Mouse (Mus musculus) heart, embryonic 14.5 days (tissue): ENCODE results near the gene Mllt10. TPM values are rescaled to one million over a fixed set of nuclear protein-coding genes. Genes with fewer than 3 reads are reported as not detected.

Source experiments
- ATAC-seq: fragments of 200-750 bp; cut with Nextera tagmentation; 2 replicates; pipeline ENCODE4 v1.8.0; 2017; ENCODE audit warnings: low read depth, moderate TSS enrichment; ENCODE audit not compliant: insufficient number of reproducible peaks, insufficient read depth, low FRiP score
- H3K27ac ChIP-seq, 2 experiments: fragments of 200-500 bp in 1 of 2; fragments of 300-500 bp in 1 of 2; sonication (generic) in 1 of 2; replicated peaks in 1 of 2; 2 replicates each; pipeline ENCODE4 v1.5.1; 2012 to 2014; ENCODE audit warnings: low read depth in 2 of 2, low read length in 2 of 2, control low read depth in 1 of 2, mild to moderate bottlenecking in 1 of 2, mixed read lengths in 1 of 2; ENCODE audit not compliant: control insufficient read depth in 1 of 2, insufficient read depth in 1 of 2
- H3K27me3 ChIP-seq: fragments of 300-500 bp; sonication (generic); 2 replicates; pipeline ENCODE4 v1.6.1; 2014; ENCODE audit warnings: mild to moderate bottlenecking, low read length, control low read depth; ENCODE audit not compliant: control insufficient read depth, insufficient read depth
- H3K36me3 ChIP-seq: fragments of 300-500 bp; sonication (generic); 2 replicates; pipeline ENCODE4 v1.6.1; 2014; ENCODE audit warnings: mild to moderate bottlenecking, control low read depth, low read length, mixed read lengths; ENCODE audit not compliant: control insufficient read depth, insufficient read depth
- H3K4me1 ChIP-seq, 2 experiments: fragments of 200-500 bp in 1 of 2; fragments of 300-500 bp in 1 of 2; sonication (generic) in 1 of 2; 2 replicates each; pipeline ENCODE4 v1.6.1; 2012 to 2014; ENCODE audit warnings: low read length in 2 of 2, control low read depth in 1 of 2, mixed read lengths in 1 of 2; ENCODE audit not compliant: control insufficient read depth in 2 of 2, insufficient read depth in 2 of 2
- H3K4me2 ChIP-seq: fragments of 300-500 bp; sonication (generic); 2 replicates; pipeline ENCODE4 v1.6.1; 2014; ENCODE audit warnings: mild to moderate bottlenecking, low read length
- H3K4me3 ChIP-seq, 2 experiments: fragments of 200-500 bp in 1 of 2; fragments of 300-500 bp in 1 of 2; sonication (generic) in 1 of 2; 2 replicates each; pipeline ENCODE4 v1.5.1; 2012 to 2014; ENCODE audit warnings: low read length in 2 of 2, mild to moderate bottlenecking in 2 of 2, control low read depth in 1 of 2, low read depth in 1 of 2, moderate library complexity in 1 of 2; ENCODE audit not compliant: control insufficient read depth in 1 of 2, insufficient read depth in 1 of 2
- H3K9ac ChIP-seq: fragments of 300-500 bp; sonication (generic); 2 replicates; pipeline ENCODE4 v1.6.1; 2014; ENCODE audit warnings: mild to moderate bottlenecking, low read length
- H3K9me3 ChIP-seq: fragments of 300-500 bp; sonication (generic); 2 replicates; pipeline ENCODE4 v1.6.1; 2016; ENCODE audit warnings: low read length, control low read depth; ENCODE audit not compliant: control insufficient read depth
- WGBS: fragments of 180-500 bp; shearing (Covaris S2); extraction: QIAGEN DNeasy Blood & Tissue Kit; methylation state at CpG from one replicate; pipeline ENCODE4 v1.1.7; 2014; 5-methylcytosine and 5-hydroxymethylcytosine counted together
- polyA plus RNA-seq: library from polyadenylated mRNA; unstranded; fragments of >200 nt; fragmentation: Nextera tagmentation; extraction: Ambion mirVana; gene quantifications from 2 replicates; pipeline ENCODE4 v1.2.1, GENCODE M21; 2014

Gene Mllt10
- polyA plus RNA-seq, 1 experiment from 2014 or later = 27.1 TPM

- Histone ChIP-seq H3K4me2 (peak overlapping the region; percentile 89), H3K9me3 (no peaks in the 10 kb centered on the region), H3K9ac (peak overlapping the region; percentile 96), H3K4me1 (peaks cover 0 to 17% of the 10 kb centered on the region in 2 experiments; a peak in 2 of 4 replicates), H3K27ac (peak overlapping the region; percentile 100), H3K36me3 (peaks cover 14% of the 10 kb centered on the region), H3K4me3 (peak overlapping the region; percentile 64 to 92), H3K27me3 (no peaks in the 10 kb centered on the region)
- peak; percentile 22 for ATAC-seq
- under 1% methylated on average over 18 of the region's 18 CpGs for WGBS
Measured at GRCm38 (mm10) chr2:18063763-18064251, 8.8 kb downstream of the Mllt10 start.

GRCm38 (mm10) chr2:18064356-18064858, 9.4 kb downstream of the Mllt10 start:
- Histone ChIP-seq H3K9me3 (no peaks in the 10 kb centered on the region), H3K4me1 (peaks cover 0 to 13% of the 10 kb centered on the region in 2 experiments; a peak in 2 of 4 replicates), H3K27ac (peak overlapping the region; percentile 100), H3K27me3 (no peaks in the 10 kb centered on the region), H3K9ac (peak overlapping the region; percentile 96), H3K4me3 (peak overlapping the region; percentile 64 to 92), H3K36me3 (peaks cover 14% of the 10 kb centered on the region), H3K4me2 (peak overlapping the region; percentile 89)
- peak; percentile 93 for ATAC-seq
- WGBS = under 1% methylated on average over 49 of the region's 58 CpGs

- peak overlapping the region; percentile 100 for H3K27ac ChIP-seq
- peak; percentile 65 for ATAC-seq
- peaks cover 20% of the 10 kb centered on the region for H3K36me3 ChIP-seq
- peak overlapping the region; percentile 96 for H3K9ac ChIP-seq
- H3K27me3 ChIP-seq = no peaks in the 10 kb centered on the region
- under 1% methylated on average over 49 of the region's 85 CpGs for WGBS
- no peaks in the 10 kb centered on the region for H3K9me3 ChIP-seq
- H3K4me1 ChIP-seq = peaks cover 0 to 13% of the 10 kb centered on the region in 2 experiments; a peak in 2 of 4 replicates
- H3K4me3 ChIP-seq = peak overlapping the region; percentile 75 to 92
- peak overlapping the region; percentile 89 for H3K4me2 ChIP-seq
Measured at GRCm38 (mm10) chr2:18064941-18065707, 10.1 kb downstream of the Mllt10 start.

- 8% methylated on average over 6 of the region's 6 CpGs for whole genome bisulfite sequencing
- H3K36me3 ChIP-seq = peaks cover 21% of the 10 kb centered on the region
- no peak for ATAC-seq
Measured at GRCm38 (mm10) chr2:18065708-18066030, 10.6 kb downstream of the Mllt10 start.

GRCm38 (mm10) chr2:18066436-18066835, 11.4 kb downstream of the Mllt10 start:
- Histone ChIP-seq H3K4me3 (peak overlapping the region in 1 of 2 experiments; percentile 92; a peak in 1 of 4 replicates), H3K27me3 (no peaks in the 10 kb centered on the region), H3K27ac (no peak overlapping the region), H3K36me3 (peaks cover 26% of the 10 kb centered on the region), H3K9me3 (no peaks in the 10 kb centered on the region), H3K4me1 (peaks cover 0 to 13% of the 10 kb centered on the region in 2 experiments; a peak in 2 of 4 replicates), H3K4me2 (peak overlapping the region; percentile 89), H3K9ac (peak overlapping the region; percentile 22; the same call in 1 of the 2 replicates)
- ATAC-seq = no peak

More at GRCm38 (mm10) chr2:18065708-18066030, 10.6 kb downstream of the Mllt10 start:
- Histone ChIP-seq H3K9me3 (no peaks in the 10 kb centered on the region), H3K4me2 (peak overlapping the region; percentile 89), H3K27ac (peak overlapping the region; percentile 79 to 100), H3K4me1 (peaks cover 0 to 13% of the 10 kb centered on the region in 2 experiments; a peak in 2 of 4 replicates), H3K27me3 (no peaks in the 10 kb centered on the region), H3K9ac (peak overlapping the region; percentile 96), H3K4me3 (peak overlapping the region; percentile 75 to 92)

GRCm38 (mm10) chr2:18068071-18068796, 13.2 kb downstream of the Mllt10 start:
- H3K27me3 ChIP-seq = no peaks in the 10 kb centered on the region
- no peak overlapping the region for H3K4me2 ChIP-seq
- WGBS = 90% methylated on average over 4 of the region's 4 CpGs
- H3K4me3 ChIP-seq = no peak overlapping the region
- no peak for ATAC-seq
- H3K4me1 ChIP-seq = peaks cover 0 to 13% of the 10 kb centered on the region in 2 experiments; a peak in 2 of 4 replicates
- H3K36me3 ChIP-seq = peaks cover 44% of the 10 kb centered on the region
- H3K27ac ChIP-seq = no peak overlapping the region
- H3K9me3 ChIP-seq = no peaks in the 10 kb centered on the region
- no peak overlapping the region for H3K9ac ChIP-seq

GRCm38 (mm10) chr2:18071947-18072346, 16.9 kb downstream of the Mllt10 start:
- Histone ChIP-seq H3K9me3 (no peaks in the 10 kb centered on the region), H3K36me3 (peaks cover 71% of the 10 kb centered on the region), H3K4me2 (no peak overlapping the region), H3K9ac (no peak overlapping the region), H3K27ac (no peak overlapping the region), H3K4me1 (no peaks in the 10 kb centered on the region), H3K27me3 (no peaks in the 10 kb centered on the region), H3K4me3 (no peak overlapping the region)
- WGBS = 90% methylated on average over 2 of the region's 2 CpGs
- no peak for ATAC-seq
